Mouse (Mus musculus) lung, adult 18-20 months (tissue): ENCODE data around the gene Agpat2.

Experiments
- DNase-seq, 2 experiments: peaks; one replicate each; pipeline ENCODE4 v3.0.0; 2022; ENCODE audit warnings: mixed read lengths in 2 of 2

Gene Agpat2

DNA sequence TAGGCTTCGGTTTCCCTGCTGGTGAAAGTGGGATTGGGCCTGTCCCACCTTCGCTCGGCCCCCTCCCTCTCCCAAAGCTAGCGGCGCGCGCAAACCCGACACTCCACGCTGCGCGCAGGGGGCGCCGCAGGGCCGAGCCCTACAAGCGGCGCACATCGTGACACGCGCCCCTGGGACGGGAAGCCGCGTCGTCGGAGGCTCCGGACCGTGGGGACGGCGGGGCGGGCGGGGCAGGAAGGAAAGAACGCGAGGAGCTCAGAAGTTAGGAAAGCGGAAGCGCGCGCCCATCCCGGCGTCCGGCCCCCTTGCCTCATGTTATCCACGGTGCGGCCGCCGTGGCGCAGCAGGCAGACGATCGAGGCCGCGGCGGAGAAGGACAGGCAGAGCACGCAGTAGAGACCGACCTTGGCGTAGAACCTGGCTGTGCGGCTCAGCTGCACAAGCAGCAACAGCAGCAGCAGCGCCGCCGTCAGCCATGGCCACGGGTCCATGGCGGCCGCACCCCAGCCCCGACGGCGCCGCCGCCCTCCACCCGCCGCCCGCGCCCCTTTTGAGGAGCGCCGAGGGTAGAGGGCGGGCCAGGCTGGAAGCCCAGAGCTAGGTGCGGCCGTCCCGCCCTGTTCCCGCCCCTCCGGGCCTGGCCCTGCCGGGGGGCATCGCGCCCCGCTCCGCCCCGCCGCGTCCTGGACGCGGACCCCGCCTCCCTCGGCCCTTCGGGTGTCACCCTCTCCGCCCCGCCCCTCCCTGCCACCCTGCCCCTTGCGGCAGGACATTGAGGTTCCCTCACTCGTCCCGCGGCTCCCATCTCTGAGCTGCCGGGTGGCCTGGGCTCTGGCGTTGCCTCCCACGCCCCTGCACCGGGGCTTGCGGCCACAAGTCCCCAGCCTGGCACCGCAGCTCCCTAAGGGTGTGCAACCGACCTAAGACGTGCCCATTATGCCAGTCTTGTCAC is at the start of gene Agpat2:
TSS of gene Agpat2 (minus strand) at position 698 of the 952 bp plus-strand sequence.
- peak; percentile 89 to 94 for DNase-seq

DNA sequence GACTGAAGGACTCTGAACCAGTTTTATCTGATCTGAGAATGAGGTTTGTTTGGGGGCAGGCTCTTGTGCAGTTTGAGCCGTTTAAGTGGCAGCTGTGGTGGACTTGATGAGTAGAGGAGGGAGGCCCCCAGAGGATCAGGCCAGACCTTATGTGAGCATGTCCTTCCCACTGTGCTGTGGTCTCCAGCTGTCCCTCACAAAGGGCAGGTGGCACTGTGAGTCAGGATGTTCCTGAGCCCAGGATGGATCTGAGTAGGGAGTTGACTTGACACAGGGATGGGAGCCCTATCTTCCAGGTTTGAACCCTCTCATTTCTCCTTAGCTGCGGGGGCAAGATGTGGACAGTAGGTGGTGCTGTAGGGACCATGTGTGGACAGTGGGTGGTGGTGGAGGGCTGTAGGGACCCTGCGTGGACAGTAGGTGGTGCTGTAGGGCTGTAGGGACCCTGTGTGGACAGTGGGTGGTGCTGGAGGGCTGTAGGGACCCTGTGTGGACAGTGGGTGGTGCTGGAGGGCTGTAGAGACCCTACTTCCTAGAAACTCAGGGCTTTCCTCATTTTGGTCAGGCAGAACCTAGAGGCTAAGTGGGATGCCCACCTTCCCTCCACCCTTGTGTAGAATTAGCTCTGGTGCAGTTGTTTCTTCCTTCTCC is 42.6 kb upstream of the Agpat2 start:
- DNase-seq = peak; percentile 75 to 83

DNA sequence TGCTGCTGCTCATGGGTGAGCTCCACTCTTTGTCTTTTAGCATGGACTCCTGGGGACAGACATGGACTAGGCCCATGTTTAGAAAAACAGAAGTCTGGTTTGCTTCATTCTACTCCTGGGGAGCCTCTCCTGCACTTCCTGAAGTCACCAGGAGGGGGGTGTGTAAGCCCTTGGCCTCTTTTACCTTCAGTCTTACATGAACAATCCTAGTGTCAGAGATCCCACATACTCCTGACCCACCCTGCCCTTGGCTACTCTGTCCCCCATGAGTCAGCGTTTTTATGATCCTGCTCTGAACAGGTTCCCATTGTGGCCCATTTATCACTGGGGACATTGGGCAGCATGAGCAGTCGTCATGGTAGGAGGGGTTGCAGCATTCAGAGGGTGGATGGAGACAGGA is 39.7 kb upstream of the Agpat2 start:
- DNase-seq = peak in 1 of 2 experiments; percentile 27

DNA sequence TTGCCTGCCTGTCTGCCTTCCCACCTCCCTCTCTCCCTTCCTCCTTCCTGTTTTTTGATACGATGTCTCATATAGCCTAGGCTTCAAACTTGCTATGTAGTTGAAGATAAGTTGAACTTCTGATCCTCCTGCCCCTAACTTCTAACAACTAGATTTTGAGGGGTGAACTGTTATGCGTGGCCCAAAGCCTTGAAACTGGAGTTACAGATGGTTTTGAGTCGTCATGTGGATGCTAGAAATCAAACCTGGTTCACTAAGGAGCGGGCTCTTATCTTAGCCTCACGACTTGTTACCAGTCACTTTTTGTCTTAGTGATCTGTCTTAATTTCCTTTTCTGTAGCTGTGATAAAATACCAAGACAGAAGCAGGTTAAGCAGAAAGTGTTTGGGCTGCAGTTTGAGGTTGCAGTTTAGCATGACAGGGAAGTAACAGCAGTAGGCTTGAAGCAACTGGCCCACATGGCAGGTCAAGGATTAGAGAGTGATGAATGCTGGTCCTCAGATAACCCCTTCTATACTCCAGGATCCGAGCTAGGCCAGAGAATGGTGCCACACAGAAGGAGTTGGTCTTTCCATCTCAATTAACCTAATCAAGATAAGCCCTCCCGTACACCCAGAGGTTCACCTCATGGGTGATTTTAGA is 36.9 kb upstream of the Agpat2 start:
- DNase-seq = no peak

DNA sequence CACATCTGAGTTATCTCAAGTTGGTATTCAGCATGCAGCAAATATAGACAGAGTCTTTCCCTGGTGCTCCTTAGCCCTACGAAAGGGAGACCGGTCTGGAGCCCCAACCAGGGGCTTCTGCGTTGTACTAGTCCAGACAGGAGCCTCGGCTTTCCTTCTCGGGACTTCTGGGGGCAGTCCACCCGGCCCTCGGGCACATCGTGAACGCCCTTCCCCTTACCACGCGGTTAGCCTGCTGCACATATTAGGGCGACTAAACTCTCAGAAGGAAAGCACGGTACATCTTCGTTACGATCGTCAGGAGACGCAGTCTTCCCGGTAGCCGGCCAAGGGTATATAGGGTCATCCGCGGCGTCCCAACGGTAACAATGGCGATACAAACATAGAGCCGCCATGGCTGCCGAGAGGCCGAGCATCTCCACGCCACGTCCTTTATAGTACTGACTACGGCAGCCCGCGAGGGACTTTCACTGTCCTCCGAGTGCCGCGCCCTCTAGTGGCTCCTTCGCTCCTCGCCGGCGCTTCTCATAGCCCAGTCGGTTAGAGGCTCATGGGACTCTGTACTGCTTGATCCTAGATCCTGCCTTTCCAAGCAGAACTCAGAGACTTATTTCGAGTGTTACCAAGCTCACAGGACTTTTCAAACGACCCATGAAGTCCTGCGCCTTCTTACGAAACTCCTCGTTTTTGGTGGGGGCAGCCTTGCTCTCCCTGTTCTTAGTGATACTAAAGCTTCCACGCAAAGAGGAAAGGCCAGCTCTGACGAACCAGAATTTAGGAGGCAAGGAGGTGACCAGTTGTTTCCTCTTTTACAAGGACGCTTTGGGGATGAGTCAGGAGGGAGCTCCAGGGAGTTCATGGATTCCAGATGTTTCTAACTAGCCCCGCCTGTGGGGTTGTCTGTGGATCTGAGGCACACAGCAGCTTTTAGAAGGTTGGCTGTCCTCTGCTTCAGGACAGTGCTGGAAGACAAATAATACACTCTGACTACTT is 35.9 kb upstream of the Agpat2 start:
- DNase-seq = peak; percentile 94 to 95

DNA sequence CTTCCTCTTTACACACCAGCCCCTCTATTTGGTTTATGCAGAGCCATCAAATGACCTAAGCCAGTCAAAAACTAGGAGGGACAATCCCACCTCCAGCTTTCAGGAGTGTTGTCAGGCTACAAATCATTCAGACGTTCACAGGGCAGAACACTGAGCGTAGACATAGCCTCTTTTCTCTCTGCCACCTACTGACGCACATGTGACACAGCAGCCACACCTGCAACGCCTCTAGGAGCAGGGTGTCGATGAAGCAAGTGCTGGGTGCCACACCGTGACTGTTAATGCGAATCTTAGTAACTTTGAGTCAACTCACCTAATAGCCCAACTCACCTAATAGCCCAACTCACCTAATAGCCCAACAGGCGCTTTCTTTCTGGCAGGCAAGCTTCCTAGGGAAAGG is 34.9 kb upstream of the Agpat2 start:
- peak; percentile 61 to 75 for DNase-seq

DNA sequence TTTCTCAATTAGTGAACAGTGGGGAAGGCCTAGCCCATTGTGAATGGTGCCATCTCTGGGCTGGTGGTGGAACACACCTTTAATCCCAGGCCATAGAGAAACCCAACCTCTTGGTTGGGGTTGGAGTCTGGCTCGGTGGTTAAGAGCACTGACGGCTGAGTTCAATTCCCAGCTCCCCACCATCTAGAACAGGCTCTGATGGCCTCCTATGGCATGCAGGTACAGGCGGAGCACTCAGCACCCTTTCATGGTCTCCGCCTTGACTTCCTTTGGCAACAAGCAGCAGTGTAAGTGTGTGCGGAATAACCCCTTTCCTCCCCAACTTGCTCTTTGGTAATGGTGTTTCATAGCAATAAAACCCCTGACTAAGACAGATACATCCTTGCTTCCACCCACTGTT is 34.4 kb upstream of the Agpat2 start:
- no peak for DNase-seq

DNA sequence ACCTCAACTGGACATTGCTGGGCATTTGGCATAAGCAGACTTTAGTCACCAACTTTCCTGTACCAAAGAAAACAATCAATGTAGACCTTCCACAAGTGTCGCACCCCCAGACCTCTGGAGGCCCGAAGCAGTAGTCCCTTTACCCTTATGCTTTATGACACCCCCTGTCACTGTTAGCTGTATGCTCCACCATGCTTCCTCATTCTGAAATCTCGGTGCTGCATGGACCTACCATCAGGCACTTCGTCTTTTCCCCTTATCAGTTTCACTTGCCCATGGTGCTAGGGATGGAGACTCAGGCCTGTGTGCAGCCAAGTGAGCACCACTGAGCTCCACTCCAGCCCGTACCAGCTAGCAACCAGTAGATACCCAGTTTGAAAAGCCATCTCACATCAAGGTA is 33.8 kb upstream of the Agpat2 start:
- DNase-seq = no peak

DNA sequence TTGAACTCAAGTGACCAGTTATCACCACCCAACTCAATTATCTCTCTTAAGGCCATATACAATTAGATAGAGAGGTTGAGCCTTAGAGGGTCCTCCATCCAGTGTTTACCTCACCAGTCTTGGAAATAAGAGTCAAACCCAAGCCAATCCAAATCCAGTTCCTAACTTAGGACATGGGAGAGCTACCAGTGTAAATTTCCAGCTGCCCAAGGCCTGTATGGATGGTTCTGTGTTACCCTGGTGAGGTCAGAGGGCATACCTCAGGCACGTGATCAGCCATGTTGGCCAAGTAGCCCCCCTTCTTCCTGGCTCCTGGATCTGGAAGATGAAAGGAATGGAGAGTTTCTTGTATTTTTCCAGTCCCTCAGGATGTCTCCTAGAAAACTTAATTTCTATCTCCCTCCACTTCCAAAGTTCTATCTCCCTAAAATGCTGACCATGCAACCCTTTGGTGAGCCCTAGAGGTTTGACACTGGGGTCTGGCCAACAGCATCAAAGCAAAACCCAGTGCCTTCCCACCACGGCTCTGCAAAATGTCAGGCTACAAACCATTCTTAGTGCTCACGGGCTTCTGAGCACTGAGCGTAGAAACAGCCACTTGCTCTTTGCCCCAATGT is 33.2 kb upstream of the Agpat2 start:
- no peak for DNase-seq

DNA sequence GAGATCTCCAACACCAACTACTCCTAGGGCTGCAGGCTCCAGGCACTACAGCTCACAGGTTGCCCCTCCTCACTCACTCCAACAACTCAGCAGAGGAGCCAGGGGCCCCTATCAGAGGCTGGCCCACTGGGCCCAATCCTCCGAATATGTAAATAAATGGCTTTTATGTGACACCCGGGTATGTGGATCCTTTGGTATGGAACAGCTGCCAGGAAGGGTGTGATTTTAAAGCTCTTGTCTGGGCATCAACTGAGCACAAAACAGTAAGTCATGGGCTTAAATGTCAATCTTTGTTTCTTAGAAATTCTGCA is 32.1 kb upstream of the Agpat2 start:
- no peak for DNase-seq

DNA sequence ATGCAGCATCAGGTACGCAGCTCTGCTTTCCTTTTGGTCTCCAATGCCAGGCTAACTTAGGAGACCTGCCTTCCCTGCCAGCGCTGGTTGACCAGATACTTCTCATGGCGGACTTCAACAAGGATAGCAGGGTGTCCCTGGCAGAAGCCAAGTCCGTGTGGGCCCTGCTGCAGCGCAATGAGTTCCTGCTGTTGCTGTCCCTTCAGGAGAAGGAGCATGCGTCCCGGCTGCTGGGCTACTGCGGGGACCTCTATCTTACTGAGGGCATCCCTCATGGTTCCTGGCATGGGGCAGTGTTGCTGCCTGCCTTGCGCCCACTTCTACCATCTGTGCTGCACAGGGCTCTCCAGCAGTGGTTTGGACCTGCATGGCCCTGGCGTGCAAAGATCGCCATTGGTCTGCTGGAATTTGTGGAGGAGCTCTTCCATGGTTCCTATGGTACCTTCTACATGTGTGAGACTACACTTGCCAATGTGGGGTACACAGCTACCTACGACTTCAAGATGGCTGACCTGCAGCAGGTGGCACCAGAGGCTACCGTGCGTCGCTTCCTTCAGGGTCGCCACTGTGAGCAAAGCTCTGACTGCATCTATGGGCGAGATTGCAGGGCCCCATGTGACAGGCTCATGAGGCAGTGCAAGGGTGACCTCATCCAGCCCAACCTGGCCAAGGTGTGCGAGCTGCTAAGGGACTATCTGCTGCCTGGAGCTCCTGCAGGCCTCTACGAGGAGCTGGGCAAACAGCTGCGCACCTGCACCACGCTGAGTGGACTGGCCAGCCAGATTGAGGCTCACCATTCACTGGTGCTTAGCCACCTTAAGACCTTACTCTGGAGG is 31.5 kb upstream of the Agpat2 start:
- no peak for DNase-seq

DNA sequence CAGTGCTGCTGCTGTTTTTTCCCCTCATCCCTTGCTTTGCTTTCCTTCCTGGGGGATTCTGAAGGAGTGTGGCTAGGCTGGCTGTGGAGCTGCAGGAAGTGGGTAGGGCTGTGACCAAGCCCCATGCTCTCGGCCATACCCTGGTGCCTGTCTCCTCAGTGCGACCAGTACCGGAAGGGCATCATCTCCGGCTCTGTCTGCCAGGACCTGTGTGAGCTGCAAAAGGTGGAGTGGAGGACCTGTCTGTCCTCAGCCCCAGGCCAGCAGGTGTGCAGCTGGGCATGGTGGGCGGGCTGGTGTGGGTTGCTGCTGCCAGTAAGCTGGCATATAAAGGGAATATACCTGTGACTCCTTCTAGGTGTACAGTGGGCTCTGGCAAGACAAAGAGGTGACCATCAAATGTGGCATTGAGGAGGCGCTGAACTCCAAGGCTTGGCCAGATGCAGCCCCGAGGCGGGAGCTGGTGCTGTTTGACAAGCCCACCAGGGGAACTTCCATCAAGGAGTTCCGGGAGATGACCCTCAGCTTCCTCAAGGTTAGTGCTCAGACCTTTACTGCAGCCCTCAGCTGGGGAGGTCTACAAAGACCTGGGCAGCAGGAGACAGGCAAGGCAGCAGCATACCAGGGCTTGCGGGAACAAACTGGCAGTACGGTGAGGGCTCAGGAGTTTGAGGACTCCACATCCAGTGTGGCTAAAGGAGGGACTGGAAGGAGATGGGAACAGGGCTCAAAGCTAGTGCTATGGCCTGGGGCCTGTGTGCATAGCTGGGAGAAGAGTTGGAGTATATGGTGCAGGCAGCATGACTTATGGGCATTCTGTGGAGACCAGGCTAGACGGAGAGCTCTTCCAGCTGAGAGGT is 30.6 kb upstream of the Agpat2 start:
- no peak for DNase-seq

DNA sequence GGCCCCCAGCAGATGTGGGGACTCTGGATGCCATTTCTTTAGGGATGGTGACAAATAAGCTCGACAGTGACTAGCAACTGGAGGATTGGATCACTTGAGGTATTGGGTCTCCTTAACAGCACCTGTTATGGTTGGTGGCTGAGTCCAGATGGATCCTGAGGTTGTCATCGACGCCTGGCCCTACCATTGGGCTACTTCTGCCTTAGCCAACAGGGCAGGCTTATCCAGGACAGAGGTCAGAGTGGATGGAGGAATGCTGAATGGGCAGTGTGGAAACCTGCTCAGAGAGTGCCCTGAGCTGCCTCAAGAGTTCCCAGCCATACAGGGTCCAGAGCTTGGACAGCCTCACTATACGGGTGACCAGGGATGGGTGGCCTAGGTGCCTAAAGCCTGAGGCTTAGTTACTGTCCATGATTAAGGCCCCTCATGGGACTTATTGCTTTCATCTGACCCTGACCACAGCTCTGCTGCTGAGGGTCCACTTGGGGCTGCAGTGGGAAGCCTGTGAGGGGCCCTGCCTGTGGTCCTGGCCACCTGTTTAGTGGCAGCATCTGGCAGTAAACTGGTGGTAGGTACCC is 29.8 kb upstream of the Agpat2 start:
- no peak for DNase-seq

DNA sequence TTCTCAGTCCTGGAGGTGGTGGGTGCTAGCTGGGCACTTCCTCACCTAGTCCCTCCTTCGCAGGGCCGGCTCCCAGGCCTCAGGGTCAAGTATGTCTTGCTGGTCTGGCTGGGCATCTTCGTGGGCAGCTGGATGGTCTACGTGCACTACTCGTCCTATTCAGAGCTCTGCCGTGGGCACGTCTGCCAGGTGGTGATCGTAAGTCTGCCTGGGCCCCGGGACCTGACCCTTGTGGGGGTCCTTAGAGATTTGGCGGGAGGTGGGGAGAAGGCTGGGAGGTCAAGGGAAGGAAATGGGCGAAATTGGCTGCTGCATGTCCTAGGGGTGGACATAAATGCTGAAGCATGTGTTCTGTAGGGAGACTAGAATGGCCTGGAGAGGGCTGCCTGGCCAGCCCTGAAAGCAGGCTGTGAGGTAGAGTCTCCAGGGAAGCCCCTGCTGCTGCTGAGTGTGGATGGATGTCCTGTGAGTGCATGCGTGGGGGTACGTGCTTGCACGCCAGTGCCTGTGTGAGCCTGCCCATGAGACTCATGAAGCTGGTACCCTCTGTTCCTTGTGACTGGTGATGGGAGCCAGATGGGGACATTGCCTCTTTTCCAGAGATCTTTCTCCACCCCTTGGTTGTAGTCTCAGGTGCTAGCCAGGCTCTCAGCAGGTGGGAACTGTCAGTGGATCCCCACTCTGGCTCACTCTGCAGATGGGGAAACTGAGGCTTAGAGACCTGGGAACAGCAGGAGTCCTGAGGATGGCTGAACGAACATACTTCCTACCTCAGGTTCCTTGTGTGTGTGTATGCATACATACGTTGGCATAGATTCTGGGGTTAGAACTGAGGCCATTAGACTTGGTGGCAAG is 28.6 kb upstream of the Agpat2 start:
- DNase-seq = no peak

DNA sequence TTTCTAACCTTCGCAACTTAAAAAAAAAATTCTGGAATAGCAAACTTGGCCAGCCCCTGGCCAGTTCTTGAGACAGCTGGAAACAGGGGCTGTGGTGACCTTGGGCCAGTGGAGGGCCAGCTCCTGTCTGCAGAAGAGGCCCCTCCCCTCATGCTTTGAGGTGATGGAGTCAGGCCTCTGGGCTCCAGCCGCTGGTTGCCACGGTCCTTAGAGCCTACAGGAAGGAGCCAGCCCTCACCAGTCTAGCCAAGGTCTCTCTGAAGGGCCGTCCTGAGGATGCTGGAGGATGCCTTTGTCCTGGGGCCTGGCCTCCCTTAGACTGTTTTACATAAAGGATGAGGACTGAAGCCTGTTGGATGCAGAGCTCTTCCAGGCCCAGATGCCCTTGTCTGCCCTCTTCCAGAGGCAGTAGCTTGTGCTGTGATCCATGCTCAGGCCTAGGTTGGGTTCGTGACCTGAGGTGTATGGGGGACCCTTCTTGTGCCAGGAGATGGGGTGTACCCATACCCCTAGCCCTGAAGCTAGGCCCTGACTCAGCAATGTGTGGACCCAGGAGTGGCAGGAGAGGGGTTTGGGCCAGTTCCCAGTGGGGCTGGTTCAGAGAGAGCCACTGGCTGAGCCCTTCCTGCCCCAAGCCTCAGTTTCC is 24.7 kb upstream of the Agpat2 start:
- no peak for DNase-seq

DNA sequence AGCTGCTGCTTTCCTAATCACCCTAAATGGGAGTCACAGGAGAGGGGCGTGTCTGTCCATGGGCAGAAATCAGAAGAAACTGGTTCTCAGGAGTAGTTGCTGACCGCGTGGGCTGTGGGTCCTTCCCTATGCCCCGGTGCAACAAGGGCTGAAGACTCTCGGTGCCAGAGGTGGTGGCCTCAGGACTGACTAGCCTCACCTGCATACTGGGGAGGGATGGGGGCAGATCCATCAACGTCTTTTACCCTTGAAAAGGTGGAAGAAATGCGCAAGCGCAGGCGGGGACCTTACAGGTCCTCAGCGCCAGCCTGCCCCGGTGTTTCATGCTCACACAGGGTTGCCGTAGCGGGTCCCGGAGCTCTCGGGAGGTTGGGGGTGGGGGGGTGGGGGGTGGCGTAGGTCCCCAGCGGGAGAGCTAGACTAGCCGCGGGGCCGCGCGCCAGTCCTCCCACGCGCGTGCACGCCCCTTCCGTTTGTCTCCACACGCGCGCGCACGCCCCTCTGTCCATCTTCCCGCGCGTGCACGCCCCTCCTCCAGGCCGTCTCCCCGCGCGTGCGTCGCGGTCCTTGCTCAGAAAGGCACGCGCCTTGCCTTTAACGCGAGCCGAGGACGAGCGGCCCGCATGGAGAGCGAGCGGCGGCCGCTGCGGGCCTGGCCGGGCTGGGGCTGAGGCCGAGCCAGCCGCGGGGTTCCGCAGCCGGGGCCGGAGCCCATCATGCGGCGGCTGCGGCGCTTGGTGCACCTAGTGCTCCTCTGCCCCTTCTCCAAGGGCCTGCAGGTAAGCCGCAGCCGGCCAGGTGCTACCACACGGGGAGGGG is 23.9 kb upstream of the Agpat2 start, which contains the start of gene Fam69b:
TSS of gene Fam69b (plus strand) at position 537 of the 819 bp plus-strand sequence.
- peak; percentile 61 to 69 for DNase-seq

DNA sequence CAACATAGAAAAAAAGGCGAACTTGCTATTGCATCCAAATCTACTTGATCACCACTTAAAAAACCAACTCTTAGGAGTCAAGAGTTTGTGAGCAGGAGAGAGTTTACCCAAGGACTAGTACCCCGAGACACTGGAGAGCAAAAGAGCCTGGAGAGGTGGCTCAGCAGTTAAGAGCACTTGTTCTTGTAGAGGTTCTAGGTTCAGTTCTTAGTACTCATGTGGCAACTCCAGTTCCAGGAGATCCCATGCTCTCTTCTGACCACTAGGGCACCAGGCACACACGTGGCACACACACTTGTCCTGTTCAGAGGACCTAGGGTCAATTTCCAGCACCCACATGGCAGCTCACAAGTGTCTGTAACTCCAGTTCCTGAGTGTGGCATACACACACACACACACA is 21.9 kb upstream of the Agpat2 start:
- peak; percentile 42 to 65 for DNase-seq
